Mouse (Mus musculus): ENCODE data around the gene Sugp1.
"Not testable (repeated sequence)": the region's sequence is repeated elsewhere in the genome, so short reads cannot be mapped to it uniquely, and the experiment has no call there.

The Sugp1 gene

GRCm38 (mm10) chr8:70042583-70043455, at the start of gene Sugp1, which contains the start of gene Mau2:
Sugp1 (plus strand) TSS chr8:70042813.
Mau2 (minus strand) TSS chr8:70042734.
- peak; percentile 98 for DNase-seq (ENCODE audit: low spot score in 2 of 2)

DNA sequence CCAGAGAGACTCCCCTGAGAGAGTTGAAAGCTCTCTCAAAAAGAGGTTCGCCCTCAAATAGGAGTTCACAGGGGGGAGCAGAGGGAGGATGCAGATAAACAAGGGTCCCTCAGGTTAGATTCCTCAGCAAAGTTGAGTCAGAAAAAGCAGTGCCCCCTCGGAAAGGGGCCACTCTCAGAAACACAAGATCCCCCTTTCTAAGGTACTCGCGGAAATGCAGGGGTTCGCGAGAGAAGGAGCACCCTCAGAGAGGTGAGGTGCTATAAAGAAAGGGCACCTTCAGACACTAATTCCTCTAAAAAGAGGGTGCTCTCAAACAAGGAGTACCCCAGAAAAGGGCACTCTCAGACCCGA, 47.2 kb upstream of the Sugp1 start:
- peak in 1 of 2 experiments; percentile 66 for DNase-seq (ENCODE audit: low spot score in 2 of 2)

- DNase-seq (ENCODE audit: low spot score in 2 of 2) = peak; percentile 99 to 100
Observed at GRCm38 (mm10) chr8:69995776-69996588, 46.6 kb upstream of the Sugp1 start, which contains the start of gene Gatad2a. Gatad2a (minus strand) TSS chr8:69996384.

DNA sequence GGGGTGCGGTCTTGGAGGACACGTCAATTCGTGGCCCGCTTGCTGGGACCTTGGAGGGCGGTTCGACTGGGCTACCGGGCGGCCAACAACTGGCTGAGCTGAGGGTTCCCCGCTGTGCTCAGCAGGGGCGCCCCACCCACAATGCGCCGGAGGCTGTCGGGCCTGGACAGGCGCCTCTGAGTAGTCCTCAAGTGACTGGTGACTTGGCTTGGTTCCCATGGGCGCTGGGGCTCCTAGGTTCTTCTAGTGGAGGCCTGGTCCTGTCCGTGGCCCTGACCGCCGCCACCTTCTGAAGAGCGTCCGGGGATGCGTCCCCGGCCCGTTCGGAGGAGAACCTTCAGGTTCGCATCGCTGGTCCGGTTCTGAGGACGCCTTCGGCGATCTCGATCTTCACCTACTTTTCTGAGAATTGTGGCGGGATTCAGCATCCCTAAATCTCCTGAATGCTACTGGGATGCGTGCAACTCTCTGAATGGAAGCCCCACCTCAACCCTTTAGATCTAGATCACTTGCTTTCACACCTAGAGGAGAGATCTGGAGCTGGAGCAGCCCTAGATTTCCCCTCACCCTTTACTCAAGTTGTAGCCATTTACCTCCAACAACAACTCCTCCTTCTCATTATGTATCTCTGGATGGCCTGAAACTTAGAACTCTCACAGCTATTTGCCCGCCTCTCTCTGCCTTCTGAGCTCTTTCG, 45.9 kb upstream of the Sugp1 start:
- no peak for DNase-seq (ENCODE audit: low spot score in 2 of 2)

DNA sequence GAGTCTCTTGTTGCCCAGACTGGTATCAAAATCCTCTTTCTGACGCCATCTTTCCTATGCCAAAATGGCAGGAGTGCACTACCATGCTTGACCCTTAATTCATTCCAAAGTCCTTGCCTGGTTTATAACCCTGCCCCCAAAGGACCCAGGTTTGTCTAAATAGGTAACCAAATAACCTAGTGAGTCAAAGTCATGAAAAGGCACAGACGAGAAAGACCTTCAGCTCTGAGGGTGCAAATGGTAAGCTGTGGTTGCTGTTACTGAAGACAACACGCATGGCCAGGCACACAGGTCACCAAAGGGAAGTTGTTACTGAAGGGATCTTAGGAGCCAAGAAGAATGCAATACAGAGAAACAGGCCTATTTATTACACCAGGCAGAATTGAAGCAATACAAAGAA, 43.9 kb upstream of the Sugp1 start:
- DNase-seq (ENCODE audit: low spot score in 2 of 2) = no peak

GRCm38 (mm10) chr8:69999236-69999635, 43.4 kb upstream of the Sugp1 start:
- no peak for DNase-seq (ENCODE audit: low spot score in 2 of 2)

GRCm38 (mm10) chr8:70000226-70000625, 42.4 kb upstream of the Sugp1 start:
- DNase-seq (ENCODE audit: low spot score in 2 of 2) = no peak

- DNase-seq (ENCODE audit: low spot score in 2 of 2) = peak; percentile 63 to 79
Observed at GRCm38 (mm10) chr8:70001176-70001891, 41.3 kb upstream of the Sugp1 start.

- not testable (repeated sequence) for DNase-seq (ENCODE audit: low spot score in 2 of 2)
Observed at GRCm38 (mm10) chr8:70001892-70002191, 40.8 kb upstream of the Sugp1 start.

- DNase-seq (ENCODE audit: low spot score in 2 of 2) = no peak
Observed at GRCm38 (mm10) chr8:70003204-70003657, 39.4 kb upstream of the Sugp1 start.

- no peak for DNase-seq (ENCODE audit: low spot score in 2 of 2)
Observed at GRCm38 (mm10) chr8:70004345-70004744, 38.3 kb upstream of the Sugp1 start.

DNA sequence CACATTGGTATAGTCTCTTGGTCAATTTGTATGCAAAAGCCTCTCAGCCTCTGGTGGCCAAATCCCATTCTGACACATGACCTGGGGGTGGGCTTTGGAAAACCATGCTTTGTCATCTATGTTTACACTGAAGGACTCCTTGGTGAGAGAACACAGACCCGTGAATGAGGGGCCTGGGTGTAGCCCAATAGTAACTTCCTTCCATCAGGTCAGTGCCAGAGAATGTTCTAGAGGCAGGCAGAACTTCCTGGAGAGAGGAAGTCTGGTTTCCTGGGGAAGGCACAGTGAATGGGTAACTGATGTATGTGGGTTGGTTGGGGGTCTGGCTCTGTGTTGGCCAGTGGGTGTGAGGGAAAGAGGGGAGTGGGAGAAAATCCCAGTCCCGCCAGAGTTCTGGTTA, 37.4 kb upstream of the Sugp1 start:
- DNase-seq (ENCODE audit: low spot score in 2 of 2) = no peak

DNA sequence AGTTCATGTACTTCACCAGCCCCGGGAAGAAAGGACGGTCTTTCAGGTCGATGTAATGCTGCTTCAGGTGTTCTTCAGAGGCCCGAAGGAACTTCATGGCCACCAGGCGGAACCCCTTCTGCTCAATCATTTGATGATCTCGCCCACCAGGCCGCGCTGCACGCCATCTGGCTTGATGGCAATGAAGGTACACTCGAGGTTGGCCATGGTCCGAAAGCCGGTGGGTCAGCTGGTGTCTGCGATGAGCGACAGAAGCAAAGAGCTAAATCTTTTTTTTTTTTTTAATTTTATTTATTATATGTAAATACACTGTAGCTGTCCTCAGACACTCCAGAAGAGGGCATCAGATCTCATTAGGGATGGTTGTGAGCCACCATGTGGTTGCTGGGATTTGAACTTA, 31.8 kb upstream of the Sugp1 start:
- not testable (repeated sequence) for DNase-seq (ENCODE audit: low spot score in 2 of 2)

GRCm38 (mm10) chr8:70012350-70012749, 30.3 kb upstream of the Sugp1 start:
- DNase-seq (ENCODE audit: low spot score in 2 of 2) = no peak

DNA sequence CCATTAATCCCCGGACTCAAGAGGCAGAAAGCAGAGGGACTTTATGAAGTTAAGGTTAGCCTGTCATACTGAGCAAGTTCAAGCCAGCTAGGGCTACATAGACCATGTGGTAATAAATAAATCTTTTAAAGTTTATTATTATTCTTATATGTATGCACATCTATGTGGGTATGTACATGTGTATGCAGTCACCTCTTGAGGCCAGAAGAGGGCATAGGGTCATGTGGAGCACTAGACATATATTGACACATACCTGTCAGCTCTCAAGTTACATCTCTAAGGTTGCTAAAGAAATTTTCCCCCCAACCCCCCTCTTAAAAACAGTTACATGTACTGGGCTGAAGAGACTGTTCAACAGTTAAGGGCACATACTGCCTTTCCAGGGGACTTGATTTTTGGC, 29.9 kb upstream of the Sugp1 start:
- DNase-seq (ENCODE audit: low spot score in 2 of 2) = no peak

DNA sequence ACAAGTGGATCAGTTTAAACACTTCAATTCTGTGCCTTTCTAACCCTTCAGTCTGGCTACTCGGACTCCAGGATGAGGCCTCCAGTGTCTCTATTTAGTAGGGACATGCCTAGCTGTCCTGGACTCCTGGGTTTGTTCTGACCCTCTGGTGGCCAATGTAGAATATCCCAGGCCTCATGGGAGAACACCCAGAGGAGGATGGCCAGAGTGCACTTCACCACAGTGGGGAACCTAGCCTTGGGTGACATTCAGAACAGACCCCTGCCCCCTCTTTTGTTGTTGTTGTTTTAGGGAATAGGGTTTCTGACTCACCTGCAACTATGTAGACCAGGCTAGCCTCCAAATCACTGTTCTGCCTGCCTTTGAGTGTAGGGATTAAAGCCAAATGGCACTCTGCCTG, 27.6 kb upstream of the Sugp1 start:
- no peak for DNase-seq (ENCODE audit: low spot score in 2 of 2)

DNA sequence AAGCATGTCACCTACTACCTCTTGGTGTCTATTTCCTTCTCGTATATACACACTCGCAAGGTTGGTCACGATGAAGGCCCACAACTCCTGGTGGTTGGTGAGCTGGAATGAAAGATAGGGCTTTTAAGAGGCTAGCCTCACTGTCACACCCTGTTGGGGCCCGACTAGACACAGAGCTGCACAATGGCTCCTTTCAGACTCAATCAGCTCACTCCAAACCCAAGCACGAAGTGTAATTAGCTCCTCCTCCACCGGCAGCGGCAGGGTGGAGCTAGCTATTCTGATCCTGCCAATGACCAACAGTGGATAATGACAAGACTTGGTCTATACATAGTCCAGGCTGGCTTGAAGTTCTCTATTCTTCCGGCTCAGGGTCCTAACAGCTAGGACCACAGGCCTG, 19.0 kb upstream of the Sugp1 start:
- DNase-seq (ENCODE audit: low spot score in 2 of 2) = no peak

DNA sequence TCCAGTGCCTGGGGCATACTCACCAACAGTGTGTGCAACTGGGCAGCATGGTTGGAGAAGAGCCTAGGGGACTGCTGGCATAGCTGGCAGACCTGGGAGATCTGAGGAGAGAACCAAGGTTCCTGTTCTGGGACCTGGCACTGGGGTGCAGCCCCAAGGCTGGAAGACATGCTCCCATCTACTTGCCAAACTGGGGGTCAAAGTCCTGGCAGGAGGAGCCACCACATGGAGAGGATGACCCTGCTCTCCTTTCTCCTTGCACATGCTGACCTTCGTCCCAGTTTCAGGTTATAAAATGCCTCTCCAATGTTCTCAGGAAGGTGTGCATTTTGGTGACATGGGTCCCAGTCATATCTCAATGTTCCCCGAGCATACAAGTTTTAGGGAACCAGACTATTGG, 16.5 kb upstream of the Sugp1 start:
- no peak for DNase-seq (ENCODE audit: low spot score in 2 of 2)

DNA sequence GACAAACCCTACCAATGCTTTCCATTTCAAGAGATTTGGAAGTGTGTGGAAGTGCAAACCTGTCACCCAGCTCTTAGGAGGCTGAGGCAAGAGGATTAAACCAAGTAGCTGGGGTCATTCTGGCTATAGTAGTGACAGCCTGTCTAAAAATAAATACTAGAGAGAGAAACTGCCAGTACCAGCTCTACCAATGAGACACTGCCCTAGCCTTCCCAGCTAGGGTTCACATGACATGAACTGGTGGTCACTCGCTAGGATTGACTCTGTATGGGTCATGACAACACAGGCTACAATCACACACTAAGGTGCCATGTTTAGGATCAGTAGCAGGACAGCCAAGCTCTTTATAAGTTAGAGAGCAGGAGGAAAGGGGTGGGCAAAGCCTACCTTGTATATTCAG, 12.4 kb upstream of the Sugp1 start:
- DNase-seq (ENCODE audit: low spot score in 2 of 2) = no peak

- DNase-seq (ENCODE audit: low spot score in 2 of 2) = no peak
Observed at GRCm38 (mm10) chr8:70037994-70038393, 4.6 kb upstream of the Sugp1 start.

DNA sequence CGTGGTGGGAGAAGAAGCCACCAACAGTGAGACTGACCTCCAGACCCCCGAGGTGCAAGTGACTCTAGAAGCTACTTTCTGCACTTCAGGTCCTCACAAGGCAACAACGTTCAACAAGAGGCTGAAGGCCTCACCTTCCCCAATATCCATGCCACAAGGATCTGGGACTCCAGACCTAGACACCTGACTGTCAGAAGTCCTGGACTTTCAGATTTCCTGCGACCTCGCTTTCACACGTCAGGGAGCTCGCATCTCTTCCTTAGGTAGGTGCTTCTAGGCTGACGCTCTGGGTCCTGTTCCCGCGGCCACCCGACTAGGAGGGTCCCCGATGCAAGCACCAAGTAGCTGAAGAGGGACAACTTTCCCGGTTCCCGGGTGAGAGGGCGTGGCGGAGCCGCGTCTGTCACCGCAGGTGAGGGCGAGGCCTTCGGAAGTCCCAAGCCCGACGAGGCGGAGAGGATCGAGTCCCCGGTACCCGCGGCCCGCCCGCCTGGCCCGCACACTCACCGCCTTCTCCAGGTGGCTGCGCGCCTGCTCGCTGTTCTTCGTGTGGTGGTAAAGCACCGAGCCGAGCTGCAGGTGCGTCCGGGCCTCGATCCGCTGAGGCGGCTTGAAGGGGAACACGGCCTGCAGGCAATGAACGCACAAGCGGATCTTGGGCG, 597 bp upstream of the Sugp1 start:
- DNase-seq (ENCODE audit: low spot score in 2 of 2) = peak; percentile 56 to 84
